Mouse (Mus musculus) brain, embryonic 14.5 days (tissue): ENCODE measurements at regions not wholly inside any gene's neighbourhood (a gene's known extent, or its start where the extent isn't known, plus 50 kb on each side); places are given as distances from the start of the nearest gene placed in this dataset.
A peak's percentile ranks its signal among the peaks of the same experiment; 100 is the strongest.

ENCODE experiments used
- DNase-seq: peaks from one replicate; pipeline ENCODE4 v3.0.0-alpha.2; 2011; ENCODE audit warnings: low read depth
- CTCF ChIP-seq: fragments of 200-500 bp; IDR thresholded peaks from 2 replicates; pipeline ENCODE4 v1.5.1; 2012; ENCODE audit warnings: inconsistent platforms, mild to moderate bottlenecking, moderate library complexity, borderline replicate concordance; ENCODE audit not compliant: insufficient read depth, insufficient read length; ENCODE audit errors: extremely low read depth
- POLR2A ChIP-seq: fragments of 200-500 bp; IDR thresholded peaks from 2 replicates; pipeline ENCODE4 v1.6.1; 2012; ENCODE audit warnings: mild to moderate bottlenecking, inconsistent platforms, borderline replicate concordance; ENCODE audit not compliant: poor library complexity, insufficient read depth, insufficient read length, severe bottlenecking; ENCODE audit errors: extremely low read depth

DNA sequence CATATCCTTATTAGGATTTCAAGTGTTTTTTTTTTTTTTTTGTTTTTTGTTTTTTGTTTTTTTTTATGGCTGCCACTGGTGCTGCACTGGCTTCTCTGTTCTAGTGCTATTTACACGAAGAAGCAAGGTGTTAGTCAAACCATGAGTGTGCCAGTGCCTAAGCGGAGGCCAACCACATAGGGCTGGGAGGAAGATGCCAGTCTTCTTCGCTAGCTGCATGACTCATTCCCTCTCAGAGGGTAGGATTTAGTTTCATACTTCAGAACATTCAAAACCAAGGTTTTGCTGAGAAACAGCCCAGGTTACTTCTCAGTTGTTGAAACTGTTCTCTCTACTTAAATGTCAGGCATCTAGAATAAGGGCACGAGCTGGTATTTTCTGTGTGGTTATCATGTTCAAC lies 72.6 kb downstream of the Icos start:
- DNase-seq = no peak
- no peak for TF ChIP-seq POLR2A
- TF ChIP-seq CTCF = no peak

DNA sequence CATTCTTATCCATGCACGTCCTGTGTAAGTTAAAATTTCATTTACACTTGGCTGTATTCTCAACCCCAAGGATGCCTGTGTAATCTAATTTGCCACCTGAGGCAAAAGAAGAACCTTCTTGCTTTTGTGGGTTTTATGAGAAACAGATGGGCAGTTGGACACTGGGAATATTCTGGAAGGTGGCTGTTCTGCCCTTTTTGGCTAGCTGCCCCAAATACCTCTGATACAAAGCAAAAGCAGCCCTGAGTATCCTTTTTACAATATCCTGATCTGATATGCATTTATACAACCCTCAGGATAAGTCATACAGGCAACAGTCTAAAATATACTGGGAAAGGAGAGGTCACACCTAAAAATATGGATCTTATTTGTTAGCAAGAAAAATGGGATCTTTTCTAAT lies 75.9 kb downstream of the Icos start:
- TF ChIP-seq CTCF = no peak
- no peak for TF ChIP-seq POLR2A
- peak; percentile 25 for DNase-seq

DNA sequence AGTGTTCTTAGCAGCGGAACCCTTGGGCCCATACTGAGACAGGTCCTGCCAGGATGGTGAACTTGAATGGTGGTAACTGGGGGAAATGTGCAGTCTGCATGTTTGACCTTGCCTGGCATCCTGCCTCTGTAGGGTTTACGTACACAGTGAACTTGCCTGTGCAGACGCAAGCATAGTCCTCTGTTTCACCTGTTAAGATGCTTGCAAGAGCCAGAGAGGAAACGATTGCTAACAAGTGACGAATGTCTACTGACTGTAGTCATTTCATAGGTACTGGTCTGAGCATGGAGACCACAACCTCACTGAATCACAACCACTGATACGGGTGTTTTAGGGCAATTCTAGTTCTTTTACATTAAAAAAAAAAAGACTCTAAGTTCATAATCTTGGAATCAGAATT lies 76.7 kb downstream of the Icos start:
- TF ChIP-seq POLR2A (no peak), CTCF (no peak)
- no peak for DNase-seq

DNA sequence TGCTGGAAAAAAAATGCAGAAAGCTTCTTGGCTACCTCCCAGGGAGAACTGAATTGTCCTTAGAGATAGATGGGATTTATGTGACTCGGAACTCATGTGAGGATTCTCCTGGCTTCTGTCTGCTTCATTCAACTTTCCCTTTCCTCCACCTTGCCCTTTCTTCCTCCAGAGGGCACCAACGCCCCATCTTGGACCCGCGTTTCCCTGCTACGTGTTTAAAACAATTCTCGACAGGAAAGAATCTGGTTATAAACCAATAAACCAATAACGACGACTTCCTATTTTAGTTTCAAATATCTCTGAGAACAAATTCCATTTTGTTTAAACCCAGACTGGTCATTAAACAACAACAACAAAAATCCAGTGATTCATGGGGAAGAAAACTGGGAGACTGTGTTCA lies 77.4 kb downstream of the Icos start:
- TF ChIP-seq POLR2A (no peak), CTCF (peak; percentile 91)
- peak; percentile 82 for DNase-seq

DNA sequence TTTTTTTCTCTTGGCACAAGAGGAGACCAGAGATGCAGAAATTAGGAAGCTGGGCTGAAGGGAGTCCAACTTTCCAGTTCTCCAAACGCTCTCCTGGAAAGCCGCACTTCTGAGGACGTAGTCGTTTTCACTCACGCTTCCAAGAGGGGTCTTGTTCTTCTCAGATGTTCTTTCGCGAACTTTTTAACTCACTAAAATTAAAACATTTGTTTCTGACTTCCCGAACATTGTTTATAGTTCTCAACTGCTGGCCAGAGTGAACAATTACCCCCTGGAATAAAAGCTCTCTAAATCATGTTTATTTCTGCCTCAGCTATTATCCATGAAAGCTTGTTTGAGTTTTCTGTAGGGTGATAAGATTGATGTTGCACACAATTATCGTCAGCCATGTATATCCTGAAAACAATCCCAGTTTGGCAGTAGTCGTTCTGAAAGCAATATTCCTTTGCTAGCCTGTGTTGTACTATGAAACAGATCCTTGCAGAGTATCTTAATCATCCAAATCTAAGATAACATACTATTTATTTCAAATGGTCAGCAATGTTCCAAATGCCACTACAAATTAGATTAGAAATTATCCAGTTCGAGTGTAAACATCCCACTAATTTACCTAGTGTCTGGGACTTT lies 82.3 kb downstream of the Icos start:
- no peak for DNase-seq
- TF ChIP-seq POLR2A (no peak), CTCF (no peak)

DNA sequence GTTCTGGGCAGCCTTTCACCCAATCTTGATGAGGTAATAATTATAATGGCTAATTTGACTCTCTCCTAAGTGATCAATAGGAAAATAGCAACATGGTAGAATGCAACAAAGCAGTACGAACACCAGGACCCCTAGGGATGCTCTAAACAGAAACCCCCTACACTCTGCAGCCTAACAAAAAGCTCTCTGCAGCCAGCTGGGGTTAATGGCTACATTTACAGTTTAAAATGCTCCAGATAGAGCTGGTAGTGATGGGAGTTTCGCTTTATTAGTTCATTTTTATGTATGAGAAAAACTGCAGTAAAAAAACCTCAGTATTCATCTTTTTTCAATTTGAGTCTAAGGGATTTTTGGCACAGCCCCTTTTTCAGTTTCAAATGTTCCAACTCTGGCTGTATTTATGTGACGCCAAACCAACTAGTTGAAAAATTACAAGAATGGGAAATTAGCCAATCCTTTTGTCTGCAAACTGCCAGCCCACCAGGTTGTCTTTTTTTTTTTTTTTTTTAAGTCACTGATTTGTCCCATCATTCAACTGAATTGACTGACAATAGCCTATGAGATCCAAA lies 84.2 kb downstream of the Icos start:
- TF ChIP-seq POLR2A = no peak
- TF ChIP-seq CTCF = no peak
- peak; percentile 66 for DNase-seq

DNA sequence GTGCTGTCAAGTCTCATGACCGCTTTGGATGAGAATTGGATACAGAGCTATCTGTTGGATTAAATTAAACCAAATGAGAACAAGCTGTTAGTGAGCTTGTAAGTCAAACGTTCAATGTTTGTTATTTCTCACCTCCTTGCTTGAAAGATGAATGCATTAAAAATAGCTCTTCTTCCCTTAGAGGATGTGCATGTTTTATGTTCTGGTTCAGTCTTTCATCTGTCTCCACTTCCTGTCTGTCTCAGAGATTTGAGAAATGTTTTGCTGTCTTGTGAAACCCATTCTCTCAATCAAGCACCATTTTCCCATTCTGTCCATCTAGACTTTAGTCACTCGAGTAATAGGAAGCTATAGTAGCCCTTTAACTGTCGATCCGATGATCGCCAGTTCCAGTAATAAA lies 90.4 kb downstream of the Icos start:
- DNase-seq = no peak
- TF ChIP-seq CTCF = no peak
- no peak for TF ChIP-seq POLR2A

DNA sequence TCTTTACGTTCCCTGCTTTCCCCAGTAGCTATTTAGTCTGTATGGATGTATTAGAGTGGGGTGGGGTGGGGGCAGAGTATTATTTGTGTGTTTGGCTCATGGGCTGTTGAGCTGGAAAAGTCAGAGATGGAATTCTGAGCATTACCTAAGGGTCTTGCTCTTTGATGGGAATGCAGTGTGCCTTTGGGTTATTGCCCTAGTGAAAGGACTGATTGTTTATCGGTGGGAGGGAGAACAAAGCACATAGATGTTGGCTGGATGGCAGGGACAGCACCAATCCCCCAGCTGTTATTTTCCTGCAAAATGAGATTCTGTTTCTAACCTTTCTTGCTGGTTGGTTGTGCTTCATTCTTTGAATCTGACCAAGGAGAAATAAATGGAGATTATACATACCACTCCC lies 96.4 kb downstream of the Icos start:
- DNase-seq = no peak
- TF ChIP-seq CTCF = no peak
- no peak for TF ChIP-seq POLR2A

DNA sequence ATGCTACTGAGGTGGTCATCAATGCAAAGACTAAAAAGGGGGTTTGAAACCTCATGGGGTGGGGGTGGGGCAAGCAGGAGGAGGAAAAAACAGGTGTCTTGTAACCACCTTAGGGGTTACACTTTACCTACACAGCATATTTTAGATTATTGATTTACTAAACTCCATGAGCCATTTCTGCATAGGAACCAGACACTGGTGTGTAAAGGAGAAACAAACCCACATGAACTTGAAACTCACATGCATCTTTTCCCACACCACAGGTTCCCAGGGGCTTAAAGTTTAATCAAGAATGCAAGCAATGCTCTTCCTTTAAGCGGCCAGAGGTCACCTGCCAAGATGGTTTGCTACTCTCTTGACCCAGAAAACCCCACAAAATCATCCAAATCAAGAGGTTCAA lies 97.6 kb downstream of the Icos start:
- no peak for DNase-seq
- TF ChIP-seq POLR2A (no peak), CTCF (no peak)

DNA sequence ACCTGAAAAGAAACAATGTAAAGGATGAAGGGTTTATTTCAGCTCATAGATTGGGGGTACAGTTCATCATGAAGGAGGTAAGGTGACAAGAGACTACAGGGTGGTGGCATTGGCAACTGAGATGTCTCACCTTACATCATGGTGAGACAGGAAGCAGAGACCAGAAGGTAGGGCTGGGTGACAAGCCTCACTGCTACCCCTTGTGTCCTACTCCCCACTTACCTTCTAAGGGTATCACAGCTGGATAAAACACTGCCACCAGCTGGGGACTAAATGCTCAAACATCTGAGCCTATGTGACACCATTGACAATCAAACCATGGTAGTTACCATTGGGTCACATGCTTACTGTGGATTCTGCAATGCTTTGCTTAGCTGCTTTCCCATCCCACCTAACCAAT lies 107.0 kb downstream of the Icos start:
- no peak for DNase-seq
- TF ChIP-seq CTCF (no peak), POLR2A (no peak)

DNA sequence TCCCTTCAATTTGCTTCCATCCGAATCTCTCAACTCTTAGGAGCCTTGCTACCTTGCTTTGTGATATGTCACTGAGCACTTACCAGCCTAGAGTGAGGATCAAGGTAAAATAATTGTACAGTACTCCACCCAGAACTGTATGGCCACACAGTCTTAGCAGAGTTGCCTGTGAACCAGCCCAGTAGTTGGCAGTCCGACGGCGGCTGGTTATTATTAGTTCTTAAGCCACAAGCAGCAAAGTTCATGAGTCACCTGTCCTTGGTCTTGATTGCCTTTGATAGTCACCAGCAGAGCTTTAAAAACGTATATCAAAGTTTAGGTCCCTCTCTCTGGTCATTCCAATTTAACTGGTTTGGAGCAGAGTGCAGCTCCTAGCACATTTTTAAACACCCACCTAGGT lies 109.1 kb downstream of the Icos start:
- DNase-seq = no peak
- TF ChIP-seq CTCF = no peak
- no peak for TF ChIP-seq POLR2A

DNA sequence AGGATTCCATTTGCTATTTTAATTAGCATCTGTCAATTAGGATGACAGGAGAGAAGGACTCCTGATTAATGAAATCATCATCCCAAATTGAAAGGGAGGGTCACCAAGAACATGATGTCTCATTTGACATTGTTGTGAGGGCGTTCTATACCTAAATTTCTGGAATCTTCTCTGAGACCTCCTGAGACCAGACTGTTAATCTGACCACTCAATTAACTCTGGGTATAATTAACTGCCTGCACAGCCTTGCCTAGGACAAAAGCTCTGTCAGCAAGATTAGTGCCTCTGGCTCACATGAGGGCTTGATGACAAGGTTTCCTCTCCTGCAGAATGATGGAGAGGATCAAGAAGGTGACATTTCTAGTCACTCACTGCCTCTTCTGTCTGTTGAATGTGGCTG lies 113.1 kb downstream of the Icos start:
- no peak for TF ChIP-seq POLR2A
- TF ChIP-seq CTCF = no peak
- peak; percentile 54 for DNase-seq

DNA sequence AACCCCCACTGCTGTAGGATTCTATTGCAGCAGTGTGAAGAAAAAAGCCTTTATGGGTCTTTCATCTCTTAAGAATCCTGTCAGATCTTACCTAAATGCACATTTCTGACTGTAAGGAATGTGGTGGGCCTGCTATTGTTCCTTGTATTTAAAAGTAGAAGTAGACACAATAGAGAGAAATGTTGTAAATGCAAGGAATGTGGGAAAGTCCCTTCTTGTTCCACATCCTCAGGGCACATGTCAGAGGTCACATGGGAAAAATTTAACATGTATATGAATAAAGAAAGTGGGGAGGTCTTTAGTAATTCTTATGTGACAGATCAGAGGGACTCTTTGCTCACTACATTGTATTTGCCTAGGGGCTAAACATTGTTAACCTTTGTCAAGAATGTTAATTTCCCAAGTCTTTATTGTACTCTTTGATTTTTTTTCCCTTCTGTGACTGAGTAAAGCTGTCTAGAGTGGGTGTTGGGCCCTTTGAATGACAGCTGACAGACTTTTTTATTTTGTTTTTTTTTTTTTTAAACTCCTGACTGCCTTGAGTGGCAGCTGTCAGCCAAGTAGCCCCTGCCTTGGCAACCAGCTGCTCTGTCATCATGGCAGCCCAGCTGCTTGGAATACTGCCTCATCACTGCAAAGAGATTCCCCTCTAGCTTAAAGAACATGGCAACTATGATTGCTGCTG lies 117.9 kb downstream of the Icos start:
- no peak for DNase-seq
- TF ChIP-seq CTCF (no peak), POLR2A (no peak)
